Mouse (Mus musculus) cerebellum, adult 11-12 months (tissue): ENCODE data around the gene Gpbp1l1.

Source experiments
- DNase-seq: peaks from one replicate; pipeline ENCODE4 v3.0.0; 2022

Gpbp1l1 gene

GRCm38 (mm10) chr4:116557306-116558121 is at the start of gene Gpbp1l1:
Gene Gpbp1l1, plus strand, starts transcription at chr4:116557658.
- peak; percentile 97 for DNase-seq

DNA sequence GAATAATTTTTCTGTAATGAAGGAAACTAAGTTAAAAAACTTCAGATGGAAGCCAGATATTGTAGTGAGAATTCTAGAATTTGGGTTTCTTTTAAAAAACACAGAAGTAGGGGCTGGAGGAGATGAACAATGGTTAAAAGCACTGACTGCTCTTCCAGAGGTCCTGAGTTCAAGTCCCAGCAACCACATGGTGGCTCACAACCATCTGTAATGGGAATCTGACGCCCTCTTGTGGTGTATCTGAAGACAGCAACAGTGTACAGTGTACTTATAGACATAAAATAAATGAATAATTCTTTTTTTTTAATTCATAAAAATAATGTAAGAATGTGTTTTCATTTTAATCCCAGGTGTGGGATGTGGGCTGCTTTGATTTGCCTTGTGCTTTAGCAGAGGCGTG is 26.3 kb upstream of the Gpbp1l1 start:
- DNase-seq: no peak

DNA sequence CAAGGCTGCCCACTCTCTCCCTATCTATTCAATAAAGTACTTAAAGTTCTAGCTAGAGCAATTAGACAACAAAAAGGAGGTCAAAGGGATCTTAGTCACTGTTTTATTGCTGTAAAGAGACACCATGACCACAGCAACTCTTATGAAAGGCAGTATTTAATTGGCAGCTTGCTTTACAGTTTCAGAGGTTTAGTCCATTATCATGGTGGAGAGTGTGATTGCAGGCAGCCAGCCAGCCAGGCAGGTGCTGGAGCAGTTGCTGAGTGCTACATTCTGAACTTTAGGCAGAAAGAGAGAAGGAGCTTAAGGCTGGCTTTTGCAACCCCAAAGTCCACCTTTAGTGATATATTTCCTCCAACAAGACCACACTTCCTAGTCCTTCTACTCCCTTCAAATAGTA is 21.1 kb upstream of the Gpbp1l1 start:
- no peak for DNase-seq

GRCm38 (mm10) chr4:116537737-116538136 is 19.7 kb upstream of the Gpbp1l1 start:
- no peak for DNase-seq

GRCm38 (mm10) chr4:116550432-116550831 is 7.0 kb upstream of the Gpbp1l1 start:
- DNase-seq: no peak

DNA sequence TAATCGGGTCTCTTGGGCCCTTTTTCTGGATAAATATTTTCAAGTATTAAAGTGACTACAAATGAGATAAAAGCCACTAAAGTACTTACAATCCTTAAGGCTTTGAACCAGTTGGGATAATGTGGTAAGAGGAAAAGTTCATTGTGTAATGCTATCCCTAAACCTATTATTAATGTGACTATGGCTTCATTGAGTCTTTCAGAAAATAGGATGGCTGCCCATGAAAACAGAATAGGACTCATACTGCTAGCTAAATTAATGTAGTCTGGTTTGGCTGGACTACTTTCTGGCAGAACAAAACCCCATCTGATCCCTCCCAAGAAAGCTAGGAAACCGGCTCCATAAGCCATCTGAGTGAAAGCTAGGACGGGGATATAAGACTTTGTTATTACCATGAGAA is 4.4 kb upstream of the Gpbp1l1 start:
- DNase-seq: no peak

- peak; percentile 71 for DNase-seq
These were observed 1.8 kb upstream of the Gpbp1l1 start, which contains the start of gene Tmem69 for GRCm38 (mm10) chr4:116555413-116556300. Gene Tmem69, minus strand, starts transcription at chr4:116555936.

DNA sequence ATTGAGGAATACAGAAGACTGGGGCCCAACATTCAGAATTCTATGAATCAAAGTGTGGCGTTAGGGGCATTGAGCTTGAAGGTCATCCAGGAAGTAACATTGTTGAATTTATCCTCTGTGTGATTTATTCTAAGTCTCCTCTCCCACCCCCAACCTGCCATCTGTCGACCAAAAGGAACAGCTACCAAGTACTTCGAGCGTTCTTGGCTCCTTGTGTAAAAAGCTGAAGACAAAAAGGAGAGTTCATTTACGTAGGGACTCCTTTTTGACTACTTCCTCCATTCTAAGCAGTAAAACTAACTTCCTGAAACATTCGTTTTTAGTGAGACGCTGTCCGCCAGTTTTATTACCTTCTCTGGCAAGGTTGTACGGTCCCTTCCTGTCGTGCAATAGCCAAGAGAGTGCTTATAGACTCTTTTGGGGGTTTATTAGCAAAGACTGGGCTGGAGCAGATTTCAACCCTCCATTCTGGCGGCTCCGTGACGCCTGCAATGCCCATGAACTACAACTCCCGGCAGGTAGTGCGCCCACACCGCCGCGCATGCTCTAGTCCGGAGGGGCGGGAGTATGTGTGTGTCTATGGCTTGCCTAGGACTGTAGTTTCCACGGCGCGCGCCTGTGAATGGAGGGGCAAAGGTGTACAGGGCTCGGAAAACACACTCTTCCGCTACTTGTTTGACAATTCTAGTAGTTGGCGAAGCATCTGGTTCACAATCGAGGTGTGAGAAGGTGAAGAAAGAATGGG is 725 bp upstream of the Gpbp1l1 start:
- DNase-seq: peak; percentile 94

DNA sequence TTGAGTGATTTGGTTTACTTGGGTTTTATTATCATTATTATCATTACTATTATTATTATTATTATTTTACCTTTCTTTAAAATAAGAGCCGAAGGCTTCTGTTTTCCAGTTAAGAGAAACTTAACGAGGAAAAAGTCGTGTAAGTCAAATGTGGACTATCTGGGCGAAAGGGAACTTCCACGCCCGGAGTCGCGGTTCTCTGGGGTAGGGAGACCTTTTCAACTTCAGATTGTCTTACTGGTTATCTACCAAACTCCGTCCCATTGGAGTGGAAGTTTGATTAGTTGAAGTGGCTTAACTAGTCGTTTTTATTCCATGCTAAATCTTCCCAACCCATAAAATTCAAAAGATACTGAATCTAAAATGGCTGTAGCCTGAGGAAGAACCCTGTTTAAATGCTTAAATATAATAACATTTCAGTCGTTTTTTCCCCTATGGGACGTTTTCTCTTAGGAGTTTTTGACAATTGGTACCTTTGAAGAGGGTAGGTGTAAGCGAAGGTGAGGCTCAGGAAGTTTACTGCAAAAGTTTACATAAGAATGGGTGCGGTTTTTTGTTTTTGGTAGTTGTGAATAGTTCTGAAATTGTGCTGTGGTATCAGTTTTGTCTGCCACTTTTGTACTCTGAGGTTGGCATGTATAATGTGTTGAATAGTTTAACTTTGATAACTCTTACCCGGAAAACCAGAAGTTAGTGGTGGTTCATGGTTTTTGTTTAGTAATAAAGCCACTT is 859 bp downstream of the Gpbp1l1 start:
- no peak for DNase-seq

GRCm38 (mm10) chr4:116595793-116596192 is 38.3 kb downstream of the Gpbp1l1 start:
- no peak for DNase-seq

- peak; percentile 22 for DNase-seq
These were observed 38.9 kb downstream of the Gpbp1l1 start, which contains the start of gene Ccdc17 for GRCm38 (mm10) chr4:116596379-116596778. Gene Ccdc17, plus strand, starts transcription at chr4:116596654.

DNA sequence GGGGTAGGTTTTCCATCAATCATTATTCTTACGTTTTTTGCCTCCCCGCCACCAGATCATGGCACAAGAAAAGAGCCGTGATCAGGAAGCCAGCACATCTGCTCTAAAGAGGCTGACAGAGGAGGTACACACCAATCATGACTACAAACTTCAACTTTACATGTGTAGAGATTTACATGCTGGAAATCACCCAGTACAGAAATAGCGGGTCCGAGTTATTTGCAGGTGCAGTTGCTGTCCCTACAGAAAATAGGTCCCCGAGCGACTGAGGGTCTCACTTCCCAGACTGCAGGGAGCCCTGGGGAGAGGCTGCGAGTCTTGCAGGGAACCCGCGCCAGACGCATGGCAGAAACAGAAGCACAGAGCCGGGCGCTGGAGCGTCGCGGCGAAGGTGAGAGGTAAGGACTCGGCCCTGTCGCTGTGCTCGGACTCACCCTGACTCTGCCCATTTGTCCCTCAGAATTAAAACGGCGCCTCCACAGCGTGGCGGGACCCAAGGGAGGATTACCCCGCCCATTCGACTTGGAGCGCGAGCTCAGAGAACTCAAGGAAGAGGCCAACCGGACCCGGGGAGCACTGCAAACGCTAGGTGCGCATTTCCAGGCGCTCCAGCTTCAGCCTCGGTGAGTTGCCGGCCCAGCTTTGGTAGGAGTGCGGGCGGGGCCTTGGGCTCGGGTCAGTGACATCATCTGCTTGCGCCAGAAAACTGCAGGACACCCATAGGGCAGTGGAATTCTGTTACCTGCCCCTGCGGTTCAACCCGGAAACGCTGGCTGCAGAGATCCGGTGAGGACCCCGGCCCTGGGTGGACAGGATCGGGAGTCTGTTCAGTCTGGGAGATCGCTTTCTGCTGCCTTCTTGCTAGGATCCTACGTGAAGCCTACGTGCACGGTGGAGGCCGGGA is 39.8 kb downstream of the Gpbp1l1 start:
- peak; percentile 92 for DNase-seq

DNA sequence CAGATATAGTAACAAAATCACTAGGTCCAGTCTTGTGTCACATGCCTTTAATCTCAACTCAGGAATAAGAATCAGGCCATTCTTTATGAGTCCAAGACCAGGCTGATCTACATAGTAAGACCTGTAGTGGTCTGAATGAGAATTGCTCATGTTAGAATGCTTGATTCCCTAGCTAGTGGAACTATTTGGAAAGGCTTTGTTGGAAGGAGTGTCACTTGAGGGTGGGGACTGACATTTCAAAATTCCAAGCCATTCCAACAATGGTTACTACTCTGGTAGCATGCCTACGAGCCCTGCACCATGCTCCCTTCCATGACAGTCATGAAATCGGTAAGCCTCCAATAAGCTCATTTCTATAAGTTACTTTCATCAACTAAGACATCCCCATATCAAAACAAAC is 55.2 kb downstream of the Gpbp1l1 start:
- no peak for DNase-seq

- DNase-seq: no peak
These were observed 57.8 kb downstream of the Gpbp1l1 start for GRCm38 (mm10) chr4:116615237-116615636.

GRCm38 (mm10) chr4:116624831-116625230 is 67.4 kb downstream of the Gpbp1l1 start:
- no peak for DNase-seq

GRCm38 (mm10) chr4:116626658-116627358 is 69.3 kb downstream of the Gpbp1l1 start:
- DNase-seq: peak; percentile 69

DNA sequence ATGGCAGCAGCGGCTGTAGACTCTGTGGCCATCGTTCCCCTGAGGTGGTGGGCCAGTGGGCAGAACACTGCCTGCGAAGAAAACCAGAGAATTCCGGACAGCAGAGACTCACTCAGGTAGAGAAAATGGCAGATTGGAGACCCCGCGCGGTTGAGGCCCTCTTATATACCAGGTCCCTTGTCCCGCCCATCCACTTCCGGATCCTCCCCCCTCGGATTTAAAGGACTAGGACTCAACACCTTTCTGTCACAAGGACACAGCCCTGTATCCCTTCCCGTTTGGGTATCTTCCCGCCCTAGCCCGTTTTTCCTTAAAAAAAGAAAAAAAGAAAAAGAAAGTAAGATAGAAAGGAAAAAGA is 69.9 kb downstream of the Gpbp1l1 start:
- peak; percentile 88 for DNase-seq

- peak; percentile 82 for DNase-seq
These were observed 70.5 kb downstream of the Gpbp1l1 start, which contains the start of gene Nasp for GRCm38 (mm10) chr4:116627722-116628662. Gene Nasp, minus strand, starts transcription at chr4:116627941.

DNA sequence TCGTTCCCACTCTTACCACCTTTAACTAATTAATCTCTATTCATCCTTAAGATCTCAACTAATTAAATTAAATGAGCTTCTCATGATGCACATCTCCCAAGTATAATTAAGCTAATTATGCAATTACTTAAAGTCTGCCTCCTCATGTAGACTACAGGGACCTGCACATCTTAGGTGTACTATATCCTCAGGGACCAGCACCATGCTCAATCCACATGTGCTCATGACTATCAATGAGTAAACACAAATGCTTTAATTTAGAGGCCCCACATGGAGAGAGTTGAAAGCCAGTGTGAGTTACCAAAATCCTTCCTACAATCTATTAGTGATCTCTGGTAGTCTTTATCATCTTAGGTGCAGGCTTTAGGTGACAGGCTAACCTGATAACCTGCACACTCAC is 77.7 kb downstream of the Gpbp1l1 start:
- no peak for DNase-seq
